Mouse (Mus musculus) layer of hippocampus, adult 11-12 months (tissue): ENCODE data around the gene Sumf2.
"Not testable (repeated sequence)": the region's sequence is repeated elsewhere in the genome, so short reads cannot be mapped to it uniquely, and the experiment has no call there.

Experiments
- DNase-seq: peaks from one replicate; pipeline ENCODE4 v3.0.0; 2022; ENCODE audit warnings: low spot score

The Sumf2 gene

GRCm38 (mm10) chr5:129846752-129847557 is at the start of gene Sumf2:
Gene Sumf2 (plus strand): TSS chr5:129846986.
- peak; percentile 94 for DNase-seq

- no peak for DNase-seq
Measured at GRCm38 (mm10) chr5:129844848-129845247, 1.9 kb upstream of the Sumf2 start.

- no peak for DNase-seq
Measured at GRCm38 (mm10) chr5:129847558-129847820, 703 bp downstream of the Sumf2 start.

GRCm38 (mm10) chr5:129855163-129855562 is 8.4 kb downstream of the Sumf2 start:
- no peak for DNase-seq

- no peak for DNase-seq
Measured at GRCm38 (mm10) chr5:129856414-129856813, 9.6 kb downstream of the Sumf2 start.

GRCm38 (mm10) chr5:129862325-129862724 is 15.5 kb downstream of the Sumf2 start:
- no peak for DNase-seq

- peak; percentile 63 for DNase-seq
Measured at GRCm38 (mm10) chr5:129864467-129864866, 17.7 kb downstream of the Sumf2 start.

- DNase-seq: no peak
Measured at GRCm38 (mm10) chr5:129865841-129866240, 19.1 kb downstream of the Sumf2 start.

- no peak for DNase-seq
Measured at GRCm38 (mm10) chr5:129869238-129869995, 22.6 kb downstream of the Sumf2 start.

GRCm38 (mm10) chr5:129871238-129871637 is 24.5 kb downstream of the Sumf2 start:
- no peak for DNase-seq

- DNase-seq: no peak
Measured at GRCm38 (mm10) chr5:129873942-129874341, 27.2 kb downstream of the Sumf2 start.

GRCm38 (mm10) chr5:129875098-129875497 is 28.3 kb downstream of the Sumf2 start:
- DNase-seq: no peak

- peak; percentile 18 for DNase-seq
Measured at GRCm38 (mm10) chr5:129877731-129878455, 31.1 kb downstream of the Sumf2 start.

GRCm38 (mm10) chr5:129878946-129879345 is 32.2 kb downstream of the Sumf2 start:
- peak; percentile 42 for DNase-seq

GRCm38 (mm10) chr5:129879888-129880287 is 33.1 kb downstream of the Sumf2 start:
- DNase-seq: no peak

GRCm38 (mm10) chr5:129886271-129886670 is 39.5 kb downstream of the Sumf2 start:
- no peak for DNase-seq

- peak; percentile 97 for DNase-seq
Measured at GRCm38 (mm10) chr5:129886911-129887636, 40.3 kb downstream of the Sumf2 start, which contains the start of gene Chchd2. Gene Chchd2 (minus strand): TSS chr5:129887470.

GRCm38 (mm10) chr5:129890390-129890789 is 43.6 kb downstream of the Sumf2 start:
- not testable (repeated sequence) for DNase-seq

- DNase-seq: peak; percentile 91
Measured at GRCm38 (mm10) chr5:129895198-129896088, 48.7 kb downstream of the Sumf2 start, which contains the start of gene Zbed5. Gene Zbed5 (plus strand): TSS chr5:129895723.

GRCm38 (mm10) chr5:129898449-129898848 is 51.7 kb downstream of the Sumf2 start, which contains the start of gene Phkg1:
Gene Phkg1 (minus strand): TSS chr5:129898549.
- DNase-seq: no peak

GRCm38 (mm10) chr5:129907775-129908174 is 61.0 kb downstream of the Sumf2 start:
- DNase-seq: no peak
